Mouse (Mus musculus): ENCODE measurements around the gene Rfwd3.

- TF ChIP-seq POLR2A (IDR thresholded peaks at IDR 0.05; ENCODE audit: control insufficient read depth, low read depth, low read length), result no peak
- TF ChIP-seq CTCF (IDR thresholded peaks at IDR 0.05; ENCODE audit: control insufficient read depth, insufficient read depth, insufficient replicate concordance, low read depth, low read length), result no peak
These were observed 66.3 kb downstream of the Rfwd3 start for GRCm38 (mm10) chr8:111233730-111234129.
